Mouse (Mus musculus) heart, adult 11 months (tissue): ENCODE measurements around the gene Gm45716.
A peak's percentile ranks its signal among the peaks of the same experiment; 100 is the strongest.

ENCODE experiments used
- DNase-seq: peaks from one replicate; pipeline ENCODE4 v3.0.0; 2022

The Gm45716 gene

GRCm38 (mm10) chr11:90187441-90187840 lies at the start of gene Gm45716:
Gm45716 (plus strand) TSS chr11:90187683.
- no peak for DNase-seq

GRCm38 (mm10) chr11:90142393-90142792 lies 45.1 kb upstream of the Gm45716 start:
- DNase-seq: peak; percentile 98

GRCm38 (mm10) chr11:90142936-90143335 lies 44.5 kb upstream of the Gm45716 start:
- DNase-seq: peak; percentile 96

DNA sequence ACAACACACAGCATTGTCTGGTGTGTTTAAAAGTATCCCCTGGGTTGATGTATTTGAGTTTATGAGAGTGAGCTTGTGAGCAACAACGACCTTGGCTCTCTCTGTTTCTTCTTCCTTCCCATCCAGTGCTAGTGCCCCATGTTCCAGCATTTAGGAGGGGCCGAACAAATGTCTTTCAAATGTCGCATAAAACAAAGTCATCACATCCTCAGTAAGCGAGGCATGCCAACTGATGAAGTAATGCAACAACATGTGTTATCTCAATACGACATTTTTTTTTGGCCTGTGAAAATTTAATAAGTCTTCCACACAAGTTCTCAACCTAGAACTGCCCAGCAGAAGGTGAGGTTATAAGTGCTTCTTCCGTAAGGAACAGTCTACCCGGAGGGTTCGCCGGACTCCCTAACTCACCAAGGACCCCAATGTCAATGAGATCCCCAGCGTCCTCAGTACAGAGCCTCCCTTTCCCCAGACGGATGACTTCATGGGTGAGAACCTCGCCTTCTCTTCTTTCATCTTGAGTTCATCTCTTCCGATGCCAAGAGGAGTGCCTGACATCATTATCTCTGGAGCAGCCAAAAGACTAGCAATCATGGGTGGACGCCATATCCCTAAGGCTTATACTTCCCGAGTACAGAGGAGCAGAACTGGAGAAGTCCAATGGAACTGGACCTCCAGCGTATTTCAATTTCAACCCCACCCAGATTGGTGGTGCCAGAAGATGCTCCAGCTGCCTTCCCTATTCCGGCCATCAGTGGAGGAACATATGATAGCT lies 41.2 kb upstream of the Gm45716 start:
- DNase-seq: peak; percentile 92

DNA sequence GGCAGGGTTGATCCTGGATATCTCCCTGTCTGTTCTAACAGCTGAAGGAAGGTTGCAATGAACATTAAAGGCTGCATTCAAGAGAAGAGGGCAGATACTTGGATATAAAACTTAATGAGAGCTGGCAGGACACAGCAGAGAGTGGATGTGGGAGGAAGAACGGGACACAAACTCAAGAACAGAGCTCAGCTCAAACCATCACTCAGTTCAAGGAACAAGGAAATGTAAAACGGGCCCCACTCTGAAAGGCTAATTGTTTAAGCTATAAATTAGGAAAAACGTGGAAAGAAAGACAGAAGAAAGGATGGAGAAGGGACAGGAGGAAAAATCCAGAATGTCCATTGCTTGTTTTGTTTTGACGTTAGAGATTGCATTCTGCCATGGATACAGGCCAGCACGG lies 32.4 kb upstream of the Gm45716 start:
- DNase-seq: no peak

GRCm38 (mm10) chr11:90155466-90155865 lies 32.0 kb upstream of the Gm45716 start:
- peak; percentile 23 for DNase-seq

DNA sequence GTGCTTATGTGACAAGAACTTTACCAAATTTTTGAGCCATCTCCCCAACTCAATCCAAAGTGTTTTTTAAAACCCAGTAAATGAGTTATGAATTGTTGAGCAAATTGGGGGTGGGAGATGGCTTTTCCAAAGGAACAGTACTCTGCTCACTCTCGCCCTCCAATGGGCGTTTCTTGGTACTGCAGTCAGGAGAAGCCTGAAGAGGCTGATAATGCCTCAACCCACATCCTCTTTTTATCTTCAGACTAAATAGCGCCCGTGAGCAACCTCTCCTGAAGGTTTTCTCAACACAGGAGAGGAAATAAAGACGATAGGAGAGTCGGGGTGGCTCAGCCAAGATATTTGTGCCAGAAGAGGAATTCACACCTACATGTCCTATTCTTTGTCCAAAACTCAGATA lies 19.7 kb upstream of the Gm45716 start:
- DNase-seq: peak; percentile 90

DNA sequence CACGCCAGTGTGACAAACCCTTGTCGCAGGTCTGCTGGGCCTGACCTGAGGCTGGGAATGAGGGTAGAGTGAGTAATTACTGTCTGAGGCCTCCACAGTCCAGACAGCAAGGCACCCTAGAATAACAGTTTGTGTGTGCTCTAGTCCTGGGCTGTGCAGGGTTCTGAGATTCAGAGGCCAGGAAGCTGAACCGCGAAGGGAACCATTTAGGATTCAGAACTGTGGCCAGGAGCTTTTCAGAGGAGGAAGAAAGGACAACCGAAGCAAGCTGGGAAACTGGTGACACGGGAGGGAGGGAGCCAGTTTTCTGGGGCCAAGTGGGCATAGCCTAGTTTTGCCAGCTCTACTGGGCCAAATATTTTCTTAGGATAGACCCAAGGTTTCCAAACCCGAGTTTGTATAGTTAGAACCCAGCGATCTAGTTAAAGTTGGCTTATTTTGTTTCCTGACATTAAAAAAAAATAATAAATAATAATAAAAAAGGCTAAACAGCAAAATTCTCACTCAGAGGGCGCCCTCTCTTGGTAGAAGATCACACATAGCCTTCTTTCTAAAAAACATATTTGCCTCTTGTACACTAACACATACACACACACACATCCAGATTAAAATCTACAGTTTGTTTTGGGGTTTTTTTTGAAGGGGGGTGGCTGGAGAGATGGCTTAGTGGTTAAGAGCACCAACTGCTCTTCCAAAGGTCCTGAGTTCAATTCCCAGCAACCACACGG lies 19.0 kb upstream of the Gm45716 start:
- peak; percentile 87 for DNase-seq

- DNase-seq: no peak
These were observed 18.1 kb upstream of the Gm45716 start for GRCm38 (mm10) chr11:90169200-90170013.

DNA sequence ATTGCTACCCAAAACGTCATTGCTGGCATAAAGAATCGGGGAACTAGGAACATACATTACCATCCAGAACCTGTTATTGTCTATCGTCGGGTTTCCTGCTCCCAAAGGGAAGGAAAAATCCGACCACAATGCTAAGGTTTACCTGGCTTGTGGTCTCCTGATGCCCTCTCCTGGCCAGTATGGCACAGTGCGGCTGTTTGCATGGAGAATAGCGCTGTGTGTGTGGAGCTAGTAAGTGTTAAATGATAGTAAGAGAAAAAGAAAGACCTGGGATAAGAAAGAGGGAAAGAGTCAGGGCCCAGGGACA lies 17.5 kb upstream of the Gm45716 start:
- no peak for DNase-seq

- DNase-seq: no peak
These were observed 15.2 kb upstream of the Gm45716 start for GRCm38 (mm10) chr11:90172331-90172730.

- DNase-seq: no peak
These were observed 11.7 kb upstream of the Gm45716 start for GRCm38 (mm10) chr11:90175634-90176300.

- no peak for DNase-seq
These were observed 10.1 kb upstream of the Gm45716 start for GRCm38 (mm10) chr11:90177389-90177788.

DNA sequence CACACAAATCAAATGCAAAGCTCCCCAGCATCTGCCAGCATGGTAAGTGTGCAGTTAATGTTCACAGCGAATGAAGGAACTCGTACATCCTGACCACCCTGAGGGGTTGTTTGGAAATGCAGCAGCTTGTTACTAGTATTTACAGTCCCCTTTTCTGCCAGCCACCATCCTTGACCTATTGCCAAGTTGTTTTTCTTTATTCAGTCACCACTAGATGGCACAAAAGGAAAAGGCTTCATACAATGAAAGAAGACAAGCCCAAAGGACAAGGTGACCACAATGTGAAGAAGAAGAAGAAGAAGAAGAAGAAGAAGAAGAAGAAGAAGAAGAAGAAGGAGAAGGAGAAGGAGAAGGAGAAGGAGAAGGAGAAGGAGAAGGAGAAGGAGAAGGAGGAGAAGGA lies 4.1 kb upstream of the Gm45716 start:
- no peak for DNase-seq

DNA sequence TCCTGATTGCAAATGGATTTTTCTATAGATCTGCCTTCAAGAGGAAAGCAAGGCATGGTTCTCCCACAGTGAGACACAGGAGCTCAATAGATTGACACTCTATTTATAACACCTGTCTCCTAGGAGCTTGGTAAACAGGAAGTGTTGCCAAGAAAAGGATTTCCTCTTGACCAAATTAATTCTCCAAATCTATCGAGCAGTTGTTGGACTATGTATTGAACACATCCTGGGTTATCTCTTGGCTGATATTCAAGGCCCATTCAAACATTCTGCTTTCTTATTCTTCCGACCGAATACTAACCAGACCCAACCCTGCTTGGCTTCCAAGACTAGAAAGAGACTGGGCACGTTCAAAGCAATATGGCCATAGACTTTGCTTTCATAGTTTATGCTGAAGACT lies 2.7 kb upstream of the Gm45716 start:
- no peak for DNase-seq

GRCm38 (mm10) chr11:90190156-90190555 lies 2.7 kb downstream of the Gm45716 start:
- no peak for DNase-seq

DNA sequence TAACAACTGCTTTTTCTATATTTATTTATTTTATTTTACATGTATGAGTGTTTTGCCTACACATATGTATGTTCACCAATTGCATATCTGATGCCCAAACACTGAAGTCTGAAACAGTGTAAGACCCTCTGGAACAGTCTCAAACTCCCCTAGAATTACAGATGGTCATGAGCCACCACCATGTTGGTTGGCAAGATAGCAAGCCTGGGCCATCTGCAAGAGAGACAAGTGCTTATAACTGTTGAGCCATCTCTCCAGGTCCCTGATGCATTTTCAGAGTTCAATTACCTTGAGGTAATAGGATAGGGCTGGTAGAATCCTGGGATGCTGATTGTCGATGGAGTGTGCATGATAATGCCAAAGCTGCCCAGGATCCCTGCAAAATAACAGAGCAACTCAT lies 7.5 kb downstream of the Gm45716 start:
- no peak for DNase-seq

DNA sequence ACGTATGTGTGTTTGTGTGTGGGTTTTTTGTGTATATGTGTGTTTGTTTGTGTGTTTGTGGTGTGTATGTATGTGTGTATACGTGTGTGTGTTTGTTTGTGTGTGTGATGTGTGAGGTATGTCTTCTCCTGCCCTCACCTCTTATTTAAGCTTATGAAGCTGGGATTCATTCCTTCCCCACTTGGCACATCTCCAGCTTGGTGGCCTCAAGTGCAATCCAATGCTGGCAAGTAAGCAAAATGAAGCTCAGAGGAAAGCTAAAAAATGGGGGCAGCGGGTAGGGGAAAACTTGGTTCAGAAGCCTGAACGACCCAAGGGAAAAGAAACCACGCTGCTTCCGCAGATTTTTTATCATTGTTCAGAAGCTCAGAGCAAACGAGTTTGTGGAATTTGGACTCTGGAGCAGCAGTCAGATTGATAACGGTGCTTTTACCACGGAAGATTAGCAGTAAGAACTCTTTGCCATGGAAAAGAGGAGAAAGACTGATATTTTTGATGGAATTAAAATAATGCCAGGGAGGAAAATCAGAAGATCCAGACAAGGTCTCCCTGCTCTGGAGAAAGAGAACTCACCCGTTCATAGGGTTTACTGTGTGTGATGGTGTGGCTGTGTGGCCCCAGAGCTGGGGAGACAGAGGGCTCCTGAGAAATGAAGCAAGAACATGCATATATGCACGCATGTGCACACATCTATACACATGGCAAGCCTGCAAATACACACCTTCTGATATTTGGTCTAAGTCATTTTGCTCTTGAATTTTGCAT lies 8.5 kb downstream of the Gm45716 start:
- DNase-seq: no peak

- DNase-seq: peak; percentile 52
These were observed 9.2 kb downstream of the Gm45716 start for GRCm38 (mm10) chr11:90196521-90197215.

GRCm38 (mm10) chr11:90198048-90198447 lies 10.6 kb downstream of the Gm45716 start:
- DNase-seq: peak; percentile 27

DNA sequence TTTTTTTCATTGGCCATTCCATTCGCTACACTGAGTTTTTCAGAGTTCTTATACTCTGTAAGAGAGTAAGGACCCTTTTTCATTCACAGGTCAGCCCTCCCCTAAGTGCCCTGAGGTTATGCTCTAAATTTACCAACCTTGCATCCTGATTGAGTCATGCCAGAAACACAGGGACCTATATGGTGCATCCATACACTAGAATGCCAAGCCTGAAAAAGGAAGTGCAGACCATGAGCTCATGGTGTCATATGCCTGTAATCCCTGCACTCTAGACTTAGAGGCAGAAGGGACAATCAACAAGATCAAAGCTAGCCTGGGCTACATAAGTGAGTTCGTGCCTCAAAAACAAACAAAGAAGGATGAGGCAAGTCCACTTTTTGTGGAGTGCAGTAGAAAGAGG lies 13.3 kb downstream of the Gm45716 start:
- DNase-seq: no peak

GRCm38 (mm10) chr11:90214246-90214645 lies 26.8 kb downstream of the Gm45716 start:
- DNase-seq: no peak
